Mouse (Mus musculus): ENCODE measurements around the gene Hoxa13. TPM values are rescaled to one million over a fixed set of nuclear protein-coding genes. Genes with fewer than 3 reads are reported as not detected.

Hoxa13 gene
- total RNA-seq, 2 experiments from 2014 or later = not detected

DNA sequence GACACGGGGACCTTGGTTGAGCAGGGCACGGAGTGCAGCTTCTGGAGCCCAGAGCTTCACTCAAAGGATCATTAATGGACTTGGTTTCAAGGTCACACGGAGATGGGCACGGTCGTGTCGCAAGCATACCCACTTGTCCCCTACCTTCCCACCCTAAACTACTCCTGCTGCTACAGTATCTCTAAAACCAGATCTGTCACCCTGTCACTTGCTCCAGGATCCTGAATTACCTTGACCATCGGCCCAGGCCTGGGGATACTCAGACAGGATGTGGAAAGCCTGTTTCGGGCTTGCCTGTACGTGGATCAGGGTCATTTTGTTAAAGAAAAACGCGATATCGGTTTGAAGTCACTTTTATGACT lies 51.0 kb downstream of the Hoxa13 start:
- no peak for DNase-seq

DNA sequence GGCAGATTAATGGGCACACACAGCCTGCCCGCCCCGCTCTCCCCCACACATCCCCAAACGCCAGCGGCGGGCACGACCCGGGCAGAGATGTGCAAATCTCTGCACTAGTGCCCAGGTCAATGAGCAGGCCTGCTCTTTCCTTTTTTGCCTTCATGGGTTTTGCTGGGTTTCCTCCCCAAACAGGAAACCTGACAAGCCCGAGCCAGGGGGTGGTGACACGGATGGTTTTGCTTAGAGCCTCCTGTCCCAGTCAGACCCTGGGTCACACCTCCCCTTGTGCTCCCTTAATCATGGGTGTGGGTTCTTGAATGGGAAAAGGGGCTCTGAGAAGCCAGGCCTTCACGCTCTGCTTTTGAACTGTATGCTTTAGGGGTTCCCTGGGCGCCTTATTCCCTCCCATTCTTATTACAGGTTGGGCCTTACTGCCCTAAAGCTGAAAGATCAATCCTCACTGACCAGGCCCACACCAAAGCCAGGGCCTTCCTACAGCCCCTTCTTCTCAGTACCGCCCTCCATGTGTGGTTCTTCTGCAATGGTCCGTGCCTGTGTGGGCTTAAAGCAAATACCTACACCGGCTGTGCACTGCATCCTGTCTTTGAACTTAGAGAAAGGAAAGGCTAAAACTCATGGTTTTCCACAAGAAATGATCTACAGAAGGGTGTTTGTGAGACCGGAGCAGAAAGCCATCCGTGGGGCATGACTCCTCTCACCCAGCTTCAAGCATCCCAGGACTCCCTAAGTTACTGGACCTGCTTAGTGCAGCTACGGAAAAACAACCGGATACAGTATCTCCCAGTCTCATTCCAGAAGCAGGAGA lies 51.6 kb downstream of the Hoxa13 start:
- DNase-seq = no peak

DNA sequence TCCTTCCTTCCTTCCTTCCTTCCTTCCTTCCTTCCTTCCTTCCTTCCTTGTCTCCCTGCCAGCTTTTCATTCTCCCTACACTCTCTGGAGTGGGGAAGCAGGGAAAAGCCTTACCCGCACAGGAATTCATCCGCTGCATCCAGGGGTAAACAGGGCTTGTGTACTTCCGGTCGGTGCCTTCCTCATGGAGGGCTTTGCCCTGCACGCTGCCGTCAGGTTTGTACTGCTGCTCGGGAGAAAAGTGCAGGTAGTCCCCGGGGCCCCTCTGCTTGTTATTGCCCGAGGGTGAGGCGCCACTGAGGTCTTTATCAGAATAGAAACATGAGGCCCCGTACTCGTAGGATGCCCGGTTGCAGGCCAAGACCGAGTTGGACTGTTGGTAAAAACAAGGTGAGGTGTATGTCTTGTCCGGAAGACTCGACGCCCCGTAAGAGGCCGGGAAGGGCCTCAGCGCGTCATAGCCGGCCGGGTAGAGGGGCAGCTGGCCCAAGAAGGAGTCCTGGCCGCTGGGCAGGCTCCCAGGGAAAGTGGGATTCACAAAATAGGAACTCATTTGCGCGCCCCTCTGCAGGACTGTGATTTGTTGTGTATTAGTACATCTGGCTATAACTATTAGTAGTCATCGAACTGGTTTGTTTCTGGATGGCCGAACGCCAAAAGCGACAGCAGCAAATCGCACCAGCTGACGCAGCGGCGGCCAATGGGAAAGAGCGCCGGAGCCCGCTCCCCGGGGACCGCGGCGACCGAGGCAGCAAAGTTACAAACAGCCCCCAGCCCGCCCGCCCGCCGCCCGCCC lies 52.4 kb downstream of the Hoxa13 start, which contains the start of gene Hoxa6:
Hoxa6 (minus strand) TSS at position 651 of the 796 bp plus-strand sequence.
- DNase-seq = no peak

Small RNAs within 50 kb of the gene (microRNA-seq; reads per million reads assigned to microRNA genes)
- gene Mir196b = 116 to 131 reads per million in 2 experiments

Other genes with a start within 250 kb of the Hoxa13 start
- 10 to 100 TPM in 1 of 2 experiments, 1 to 10 TPM in 1; 8.5 to 12.6 TPM for gene Skap2, start 248.3 kb downstream of the Hoxa13 start, total RNA-seq (2021)
- under 1 TPM; 0.12 to 0.23 TPM for gene Hoxa1, start 102.6 kb downstream of the Hoxa13 start, total RNA-seq (2021)
- gene Hoxa2, start 96.0 kb downstream of the Hoxa13 start, total RNA-seq (2021) = under 1 TPM; 0.15 TPM
- gene 5730596B20Rik, start 83.4 kb downstream of the Hoxa13 start, total RNA-seq (2021) = not detected
- under 1 TPM in 1 of 2 experiments, not detected in 1; 0.41 TPM for gene Hoxa4, start 69.1 kb downstream of the Hoxa13 start, total RNA-seq (2021)
- under 1 TPM; 0.40 to 0.59 TPM for gene Hoxa5, start 56.3 kb downstream of the Hoxa13 start, total RNA-seq (2021)
- not detected for gene Hoxa6, start 52.2 kb downstream of the Hoxa13 start, total RNA-seq (2021)
- 1 to 10 TPM in 1 of 2 experiments, under 1 TPM in 1; 0.32 to 1.9 TPM for gene Hoxa3, start 47.5 kb downstream of the Hoxa13 start, total RNA-seq (2021)
- gene Gm28308, start 47.5 kb downstream of the Hoxa13 start, total RNA-seq (2021) = not detected
- gene Hoxa7, start 39.0 kb downstream of the Hoxa13 start, total RNA-seq (2021) = under 1 TPM in 1 of 2 experiments, not detected in 1; 0.59 TPM
- gene Hoxa9, start 29.8 kb downstream of the Hoxa13 start, total RNA-seq (2021) = not detected
- not detected for gene Hoxa10, start 20.0 kb downstream of the Hoxa13 start, total RNA-seq (2021)
- gene Hoxa11, start 15.1 kb downstream of the Hoxa13 start, total RNA-seq (2021) = not detected
- gene Evx1, start 52.6 kb upstream of the Hoxa13 start, total RNA-seq (2021) = not detected